Mouse (Mus musculus): ENCODE measurements around the gene Olfr1280. TPM values are rescaled to one million over a fixed set of nuclear protein-coding genes. Genes with fewer than 3 reads are reported as not detected.
"Not testable (repeated sequence)": the region's sequence is repeated elsewhere in the genome, so short reads cannot be mapped to it uniquely, and the experiment has no call there.

Olfr1280 gene
- total RNA-seq (2015; ENCODE audit: low replicate concordance): not detected in 2 replicates
- not detected in 2 replicates for total RNA-seq (2017; ENCODE audit: low replicate concordance)

- no peak for ATAC-seq (replicated peaks; ENCODE audit: low FRiP score, poor library complexity, severe bottlenecking)
These were observed at the start of gene Olfr1280 for GRCm38 (mm10) chr2:111313717-111314116. Gene Olfr1280 (plus strand): TSS chr2:111314017.

- ATAC-seq (replicated peaks; ENCODE audit: low FRiP score, poor library complexity, severe bottlenecking): no peak
These were observed 39.8 kb upstream of the Olfr1280 start, which contains the start of gene Olfr1277 for GRCm38 (mm10) chr2:111274006-111274405. Gene Olfr1277 (minus strand): TSS chr2:111274106.

GRCm38 (mm10) chr2:111289836-111290235, 24.0 kb upstream of the Olfr1280 start, which contains the start of gene Olfr1278:
Gene Olfr1278 (plus strand): TSS chr2:111290136.
- ATAC-seq (replicated peaks; ENCODE audit: low FRiP score, poor library complexity, severe bottlenecking): no peak

GRCm38 (mm10) chr2:111298541-111298940, 15.3 kb upstream of the Olfr1280 start:
- ATAC-seq (replicated peaks; ENCODE audit: low FRiP score, poor library complexity, severe bottlenecking): no peak

GRCm38 (mm10) chr2:111300374-111300773, 13.4 kb upstream of the Olfr1280 start, which contains the start of gene Olfr1279:
Gene Olfr1279 (plus strand): TSS chr2:111300635.
- no peak for ATAC-seq (replicated peaks; ENCODE audit: low FRiP score, poor library complexity, severe bottlenecking)

- no peak for ATAC-seq (replicated peaks; ENCODE audit: low FRiP score, poor library complexity, severe bottlenecking)
These were observed 12.4 kb downstream of the Olfr1280 start, which contains the start of gene Olfr1281 for GRCm38 (mm10) chr2:111326220-111326619. Gene Olfr1281 (plus strand): TSS chr2:111326520.

- not testable (repeated sequence) for ATAC-seq (replicated peaks; ENCODE audit: low FRiP score, poor library complexity, severe bottlenecking)
These were observed 19.9 kb downstream of the Olfr1280 start for GRCm38 (mm10) chr2:111333721-111334120.

- no peak for ATAC-seq (replicated peaks; ENCODE audit: low FRiP score, poor library complexity, severe bottlenecking)
These were observed 22.2 kb downstream of the Olfr1280 start, which contains the start of gene Olfr1282 for GRCm38 (mm10) chr2:111335976-111336375. Gene Olfr1282 (minus strand): TSS chr2:111336076.

GRCm38 (mm10) chr2:111366490-111366889, 52.7 kb downstream of the Olfr1280 start, which contains the start of gene Olfr1283:
Gene Olfr1283 (plus strand): TSS chr2:111366790.
- ATAC-seq (replicated peaks; ENCODE audit: low FRiP score, poor library complexity, severe bottlenecking): no peak

- ATAC-seq (replicated peaks; ENCODE audit: low FRiP score, poor library complexity, severe bottlenecking): no peak
These were observed 61.4 kb downstream of the Olfr1280 start, which contains the start of gene Olfr1284 for GRCm38 (mm10) chr2:111375222-111375621. Gene Olfr1284 (plus strand): TSS chr2:111375522.

Other genes with a start within 250 kb of the Olfr1280 start
- gene Gm13941, start 208.0 kb upstream of the Olfr1280 start, total RNA-seq (2015; ENCODE audit: low replicate concordance): not detected in 2 replicates
- not detected in 2 replicates for gene Gm13941, start 208.0 kb upstream of the Olfr1280 start, total RNA-seq (2017; ENCODE audit: low replicate concordance)
- not detected in 2 replicates for gene Gm15130, start 161.1 kb upstream of the Olfr1280 start, total RNA-seq (2015; ENCODE audit: low replicate concordance)
- gene Gm15130, start 161.1 kb upstream of the Olfr1280 start, total RNA-seq (2017; ENCODE audit: low replicate concordance): not detected in 2 replicates
- not detected in 2 replicates for gene 4930430A15Rik, start 84.4 kb upstream of the Olfr1280 start, total RNA-seq (2015; ENCODE audit: low replicate concordance)
- not detected in 2 replicates for gene 4930430A15Rik, start 84.4 kb upstream of the Olfr1280 start, total RNA-seq (2017; ENCODE audit: low replicate concordance)
- not detected in 2 replicates for gene Olfr1275, start 78.7 kb upstream of the Olfr1280 start, total RNA-seq (2015; ENCODE audit: low replicate concordance)
- gene Olfr1275, start 78.7 kb upstream of the Olfr1280 start, total RNA-seq (2017; ENCODE audit: low replicate concordance): not detected in 2 replicates
- gene Olfr1276, start 59.5 kb upstream of the Olfr1280 start, total RNA-seq (2015; ENCODE audit: low replicate concordance): not detected in 2 replicates
- gene Olfr1276, start 59.5 kb upstream of the Olfr1280 start, total RNA-seq (2017; ENCODE audit: low replicate concordance): not detected in 2 replicates
- not detected in 2 replicates for gene Olfr1277, start 39.9 kb upstream of the Olfr1280 start, total RNA-seq (2015; ENCODE audit: low replicate concordance)
- not detected in 2 replicates for gene Olfr1277, start 39.9 kb upstream of the Olfr1280 start, total RNA-seq (2017; ENCODE audit: low replicate concordance)
- not detected in 2 replicates for gene Olfr1278, start 23.9 kb upstream of the Olfr1280 start, total RNA-seq (2015; ENCODE audit: low replicate concordance)
- gene Olfr1278, start 23.9 kb upstream of the Olfr1280 start, total RNA-seq (2017; ENCODE audit: low replicate concordance): not detected in 2 replicates
- gene Olfr1279, start 13.4 kb upstream of the Olfr1280 start, total RNA-seq (2015; ENCODE audit: low replicate concordance): not detected in 2 replicates
- not detected in 2 replicates for gene Olfr1279, start 13.4 kb upstream of the Olfr1280 start, total RNA-seq (2017; ENCODE audit: low replicate concordance)
- gene Olfr1281, start 12.5 kb downstream of the Olfr1280 start, total RNA-seq (2015; ENCODE audit: low replicate concordance): not detected in 2 replicates
- not detected in 2 replicates for gene Olfr1281, start 12.5 kb downstream of the Olfr1280 start, total RNA-seq (2017; ENCODE audit: low replicate concordance)
- not detected in 2 replicates for gene Olfr1282, start 22.1 kb downstream of the Olfr1280 start, total RNA-seq (2015; ENCODE audit: low replicate concordance)
- not detected in 2 replicates for gene Olfr1282, start 22.1 kb downstream of the Olfr1280 start, total RNA-seq (2017; ENCODE audit: low replicate concordance)
- not detected in 2 replicates for gene Olfr1283, start 52.8 kb downstream of the Olfr1280 start, total RNA-seq (2015; ENCODE audit: low replicate concordance)
- gene Olfr1283, start 52.8 kb downstream of the Olfr1280 start, total RNA-seq (2017; ENCODE audit: low replicate concordance): not detected in 2 replicates
- gene Olfr1284, start 61.5 kb downstream of the Olfr1280 start, total RNA-seq (2015; ENCODE audit: low replicate concordance): not detected in 2 replicates
- gene Olfr1284, start 61.5 kb downstream of the Olfr1280 start, total RNA-seq (2017; ENCODE audit: low replicate concordance): not detected in 2 replicates
- gene Olfr1286, start 109.1 kb downstream of the Olfr1280 start, total RNA-seq (2015; ENCODE audit: low replicate concordance): not detected in 2 replicates
- not detected in 2 replicates for gene Olfr1286, start 109.1 kb downstream of the Olfr1280 start, total RNA-seq (2017; ENCODE audit: low replicate concordance)
- not detected in 2 replicates for gene Olfr1287, start 135.1 kb downstream of the Olfr1280 start, total RNA-seq (2015; ENCODE audit: low replicate concordance)
- not detected in 2 replicates for gene Olfr1287, start 135.1 kb downstream of the Olfr1280 start, total RNA-seq (2017; ENCODE audit: low replicate concordance)
- not detected in 2 replicates for gene Olfr1288, start 160.1 kb downstream of the Olfr1280 start, total RNA-seq (2015; ENCODE audit: low replicate concordance)
- not detected in 2 replicates for gene Olfr1288, start 160.1 kb downstream of the Olfr1280 start, total RNA-seq (2017; ENCODE audit: low replicate concordance)
- not detected in 2 replicates for gene Olfr1289, start 166.8 kb downstream of the Olfr1280 start, total RNA-seq (2015; ENCODE audit: low replicate concordance)
- not detected in 2 replicates for gene Olfr1289, start 166.8 kb downstream of the Olfr1280 start, total RNA-seq (2017; ENCODE audit: low replicate concordance)
- not detected in 2 replicates for gene Olfr1290, start 179.8 kb downstream of the Olfr1280 start, total RNA-seq (2015; ENCODE audit: low replicate concordance)
- not detected in 2 replicates for gene Olfr1290, start 179.8 kb downstream of the Olfr1280 start, total RNA-seq (2017; ENCODE audit: low replicate concordance)
- not detected in 2 replicates for gene Olfr1291-ps1, start 183.2 kb downstream of the Olfr1280 start, total RNA-seq (2015; ENCODE audit: low replicate concordance)
- gene Olfr1291-ps1, start 183.2 kb downstream of the Olfr1280 start, total RNA-seq (2017; ENCODE audit: low replicate concordance): not detected in 2 replicates
- not detected in 2 replicates for gene Olfr1293-ps, start 211.2 kb downstream of the Olfr1280 start, total RNA-seq (2015; ENCODE audit: low replicate concordance)
- gene Olfr1293-ps, start 211.2 kb downstream of the Olfr1280 start, total RNA-seq (2017; ENCODE audit: low replicate concordance): not detected in 2 replicates
- not detected in 2 replicates for gene Olfr1294, start 226.3 kb downstream of the Olfr1280 start, total RNA-seq (2015; ENCODE audit: low replicate concordance)
- not detected in 2 replicates for gene Olfr1294, start 226.3 kb downstream of the Olfr1280 start, total RNA-seq (2017; ENCODE audit: low replicate concordance)